Mouse (Mus musculus): ENCODE results near the gene Cox14.
A peak's percentile ranks its signal among the peaks of the same experiment; 100 is the strongest.

Gene Cox14

GRCm38 (mm10) chr15:99725341-99726155 lies at the start of gene Cox14:
Gene Cox14 (plus strand): TSS chr15:99725618.
- peak within 1 kb of the TSS; percentile 92 for H3K4me3 ChIP-seq (replicated peaks; ENCODE audit: low read length)
- H3K9me3 ChIP-seq (ENCODE audit: low read length): no peaks in the 10 kb centered on the region
- H3K4me1 ChIP-seq (replicated peaks; ENCODE audit: low read depth, low read length): peaks cover 61% of the 10 kb centered on the region
- peaks cover 11% of the 10 kb centered on the region for H3K36me3 ChIP-seq (ENCODE audit: insufficient read depth, low read length)
- peak; percentile 92 for TF ChIP-seq CTCF (conservative IDR thresholded peaks at IDR 0.05; ENCODE audit: low read length)
- no peak for TF ChIP-seq POU5F1 (IDR thresholded peaks at IDR 0.05; ENCODE audit: borderline replicate concordance, low read length)
- peaks cover 5% of the 10 kb centered on the region; the same call in 1 of the 2 replicates for H3K27me3 ChIP-seq (ENCODE audit: insufficient read depth, low read length)

GRCm38 (mm10) chr15:99677089-99677488 lies 48.3 kb upstream of the Cox14 start:
- TF ChIP-seq NANOG (IDR thresholded peaks at IDR 0.05; ENCODE audit: borderline replicate concordance, low read length): no peak
- TF ChIP-seq CTCF (conservative IDR thresholded peaks at IDR 0.05; ENCODE audit: low read length): no peak
- no peak for TF ChIP-seq POU5F1 (IDR thresholded peaks at IDR 0.05; ENCODE audit: borderline replicate concordance, low read length)
- no peaks in the 10 kb centered on the region for H3K9me3 ChIP-seq (ENCODE audit: low read length)
- peak overlapping the region; percentile 68 for H3K4me3 ChIP-seq (replicated peaks; ENCODE audit: low read length)
- H3K36me3 ChIP-seq (ENCODE audit: insufficient read depth, low read length): peaks cover 9% of the 10 kb centered on the region
- H3K4me1 ChIP-seq (replicated peaks; ENCODE audit: low read depth, low read length): peaks cover 69% of the 10 kb centered on the region
- peaks cover 15% of the 10 kb centered on the region for H3K27me3 ChIP-seq (ENCODE audit: insufficient read depth, low read length)

- TF ChIP-seq NANOG (IDR thresholded peaks at IDR 0.05; ENCODE audit: borderline replicate concordance, low read length) (no peak), CTCF (conservative IDR thresholded peaks at IDR 0.05; ENCODE audit: low read length) (peak; percentile 58)
- Histone ChIP-seq H3K36me3 (ENCODE audit: insufficient read depth, low read length) (peaks cover 4% of the 10 kb centered on the region), H3K9me3 (ENCODE audit: low read length) (no peaks in the 10 kb centered on the region), H3K4me3 (replicated peaks; ENCODE audit: low read length) (peak overlapping the region; percentile 68), H3K27me3 (ENCODE audit: insufficient read depth, low read length) (peaks cover 4% of the 10 kb centered on the region), H3K4me1 (replicated peaks; ENCODE audit: low read depth, low read length) (peaks cover 79% of the 10 kb centered on the region)
These were observed 47.2 kb upstream of the Cox14 start for GRCm38 (mm10) chr15:99678063-99678800.

- Histone ChIP-seq H3K27me3 (ENCODE audit: insufficient read depth, low read length) (no peaks in the 10 kb centered on the region), H3K36me3 (ENCODE audit: insufficient read depth, low read length) (no peaks in the 10 kb centered on the region), H3K4me3 (replicated peaks; ENCODE audit: low read length) (peak overlapping the region; percentile 68), H3K9me3 (ENCODE audit: low read length) (no peaks in the 10 kb centered on the region), H3K4me1 (replicated peaks; ENCODE audit: low read depth, low read length) (peaks cover 87% of the 10 kb centered on the region)
- TF ChIP-seq NANOG (IDR thresholded peaks at IDR 0.05; ENCODE audit: borderline replicate concordance, low read length): 0 out of 2 replicates have a peak, but pooled peaks have one; percentile 8
- TF ChIP-seq POU5F1 (IDR thresholded peaks at IDR 0.05; ENCODE audit: borderline replicate concordance, low read length): no peak
- no peak for TF ChIP-seq CTCF (conservative IDR thresholded peaks at IDR 0.05; ENCODE audit: low read length)
These were observed 46.4 kb upstream of the Cox14 start for GRCm38 (mm10) chr15:99679008-99679407.

- no peaks in the 10 kb centered on the region for H3K9me3 ChIP-seq (ENCODE audit: low read length)
- no peaks in the 10 kb centered on the region for H3K36me3 ChIP-seq (ENCODE audit: insufficient read depth, low read length)
- peaks cover 74% of the 10 kb centered on the region for H3K4me1 ChIP-seq (replicated peaks; ENCODE audit: low read depth, low read length)
- no peaks in the 10 kb centered on the region for H3K27me3 ChIP-seq (ENCODE audit: insufficient read depth, low read length)
- peak; percentile 81 for TF ChIP-seq CTCF (conservative IDR thresholded peaks at IDR 0.05; ENCODE audit: low read length)
- no peak for TF ChIP-seq POU5F1 (IDR thresholded peaks at IDR 0.05; ENCODE audit: borderline replicate concordance, low read length)
- no peak overlapping the region for H3K4me3 ChIP-seq (replicated peaks; ENCODE audit: low read length)
These were observed 42.5 kb upstream of the Cox14 start for GRCm38 (mm10) chr15:99682880-99683279.

GRCm38 (mm10) chr15:99684156-99684555 lies 41.3 kb upstream of the Cox14 start:
- Histone ChIP-seq H3K4me1 (replicated peaks; ENCODE audit: low read depth, low read length) (peaks cover 77% of the 10 kb centered on the region), H3K36me3 (ENCODE audit: insufficient read depth, low read length) (no peaks in the 10 kb centered on the region), H3K4me3 (replicated peaks; ENCODE audit: low read length) (no peak overlapping the region), H3K27me3 (ENCODE audit: insufficient read depth, low read length) (no peaks in the 10 kb centered on the region), H3K9me3 (ENCODE audit: low read length) (no peaks in the 10 kb centered on the region)
- TF ChIP-seq NANOG (IDR thresholded peaks at IDR 0.05; ENCODE audit: borderline replicate concordance, low read length) (no peak), CTCF (conservative IDR thresholded peaks at IDR 0.05; ENCODE audit: low read length) (no peak), POU5F1 (IDR thresholded peaks at IDR 0.05; ENCODE audit: borderline replicate concordance, low read length) (no peak)

- peaks cover 2% of the 10 kb centered on the region; the same call in 1 of the 2 replicates for H3K27me3 ChIP-seq (ENCODE audit: insufficient read depth, low read length)
- H3K9me3 ChIP-seq (ENCODE audit: low read length): no peaks in the 10 kb centered on the region
- no peak overlapping the region for H3K4me3 ChIP-seq (replicated peaks; ENCODE audit: low read length)
- no peaks in the 10 kb centered on the region for H3K36me3 ChIP-seq (ENCODE audit: insufficient read depth, low read length)
- peaks cover 56% of the 10 kb centered on the region for H3K4me1 ChIP-seq (replicated peaks; ENCODE audit: low read depth, low read length)
- TF ChIP-seq CTCF (conservative IDR thresholded peaks at IDR 0.05; ENCODE audit: low read length): peak; percentile 94
- TF ChIP-seq NANOG (IDR thresholded peaks at IDR 0.05; ENCODE audit: borderline replicate concordance, low read length): no peak
These were observed 36.7 kb upstream of the Cox14 start for GRCm38 (mm10) chr15:99688712-99689111.

- no peaks in the 10 kb centered on the region for H3K9me3 ChIP-seq (ENCODE audit: low read length)
- peaks cover 38% of the 10 kb centered on the region for H3K4me1 ChIP-seq (replicated peaks; ENCODE audit: low read depth, low read length)
- H3K36me3 ChIP-seq (ENCODE audit: insufficient read depth, low read length): no peaks in the 10 kb centered on the region
- peaks cover 8% of the 10 kb centered on the region for H3K27me3 ChIP-seq (ENCODE audit: insufficient read depth, low read length)
- H3K4me3 ChIP-seq (replicated peaks; ENCODE audit: low read length): no peak overlapping the region
- no peak for TF ChIP-seq POU5F1 (IDR thresholded peaks at IDR 0.05; ENCODE audit: borderline replicate concordance, low read length)
- TF ChIP-seq NANOG (IDR thresholded peaks at IDR 0.05; ENCODE audit: borderline replicate concordance, low read length): no peak
- TF ChIP-seq CTCF (conservative IDR thresholded peaks at IDR 0.05; ENCODE audit: low read length): no peak
These were observed 34.5 kb upstream of the Cox14 start for GRCm38 (mm10) chr15:99690924-99691323.
